Mouse (Mus musculus): ENCODE measurements at regions not wholly inside any gene's neighbourhood (a gene's known extent, or its start where the extent isn't known, plus 50 kb on each side); places are given as distances from the start of the nearest gene placed in this dataset.

GRCm38 (mm10) chr16:29829457-29829856 is 234.7 kb upstream of the Hes1 start:
- TF ChIP-seq POLR2A (IDR thresholded peaks at IDR 0.05; ENCODE audit: extremely low read depth, insufficient read depth, low read length) (no peak), CTCF (IDR thresholded peaks at IDR 0.05; ENCODE audit: low read depth, low read length) (no peak)
